Mouse (Mus musculus): ENCODE results near the gene Mthfs.
"Not testable (repeated sequence)": the region's sequence is repeated elsewhere in the genome, so short reads cannot be mapped to it uniquely, and the experiment has no call there.

Mthfs gene

GRCm38 (mm10) chr9:89210353-89211064, at the start of gene Mthfs:
Gene Mthfs (plus strand): TSS chr9:89210676.
- not testable (repeated sequence) for DNase-seq (ENCODE audit: low read depth)

- DNase-seq (ENCODE audit: low read depth) = not testable (repeated sequence)
Measured at GRCm38 (mm10) chr9:89172539-89172938, 37.9 kb upstream of the Mthfs start.

- not testable (repeated sequence) for DNase-seq (ENCODE audit: low read depth)
Measured at GRCm38 (mm10) chr9:89178833-89179232, 31.6 kb upstream of the Mthfs start.

- not testable (repeated sequence) for DNase-seq (ENCODE audit: low read depth)
Measured at GRCm38 (mm10) chr9:89179469-89179868, 31.0 kb upstream of the Mthfs start.

- DNase-seq (ENCODE audit: low read depth) = not testable (repeated sequence)
Measured at GRCm38 (mm10) chr9:89187006-89187405, 23.5 kb upstream of the Mthfs start.

- not testable (repeated sequence) for DNase-seq (ENCODE audit: low read depth)
Measured at GRCm38 (mm10) chr9:89195483-89195882, 15.0 kb upstream of the Mthfs start.

GRCm38 (mm10) chr9:89197509-89197908, 13.0 kb upstream of the Mthfs start:
- DNase-seq (ENCODE audit: low read depth) = not testable (repeated sequence)

- not testable (repeated sequence) for DNase-seq (ENCODE audit: low read depth)
Measured at GRCm38 (mm10) chr9:89198349-89198748, 12.1 kb upstream of the Mthfs start.

- DNase-seq (ENCODE audit: low read depth) = not testable (repeated sequence)
Measured at GRCm38 (mm10) chr9:89198969-89199416, 11.5 kb upstream of the Mthfs start, which contains the start of the genes Bcl2a1b and Gm29094. Gene Bcl2a1b (plus strand): TSS chr9:89199209. Gene Gm29094 (plus strand): TSS chr9:89199379.

GRCm38 (mm10) chr9:89202256-89202655, 8.2 kb upstream of the Mthfs start:
- not testable (repeated sequence) for DNase-seq (ENCODE audit: low read depth)

- DNase-seq (ENCODE audit: low read depth) = not testable (repeated sequence)
Measured at GRCm38 (mm10) chr9:89208939-89209338, 1.5 kb upstream of the Mthfs start.

GRCm38 (mm10) chr9:89211065-89211858, 786 bp downstream of the Mthfs start:
- not testable (repeated sequence) for DNase-seq (ENCODE audit: low read depth)

GRCm38 (mm10) chr9:89212428-89212827, 2.0 kb downstream of the Mthfs start:
- DNase-seq (ENCODE audit: low read depth) = not testable (repeated sequence)

GRCm38 (mm10) chr9:89218174-89218573, 7.7 kb downstream of the Mthfs start:
- not testable (repeated sequence) for DNase-seq (ENCODE audit: low read depth)

- DNase-seq (ENCODE audit: low read depth) = not testable (repeated sequence)
Measured at GRCm38 (mm10) chr9:89219668-89220067, 9.2 kb downstream of the Mthfs start.

GRCm38 (mm10) chr9:89220704-89221287, 10.3 kb downstream of the Mthfs start:
- DNase-seq (ENCODE audit: low read depth) = not testable (repeated sequence)

- no peak for DNase-seq (ENCODE audit: low read depth)
Measured at GRCm38 (mm10) chr9:89226071-89226470, 15.6 kb downstream of the Mthfs start.

- DNase-seq (ENCODE audit: low read depth) = no peak
Measured at GRCm38 (mm10) chr9:89228122-89228521, 17.6 kb downstream of the Mthfs start.

- DNase-seq (ENCODE audit: low read depth) = not testable (repeated sequence)
Measured at GRCm38 (mm10) chr9:89230897-89231497, 20.5 kb downstream of the Mthfs start.

GRCm38 (mm10) chr9:89237131-89237530, 26.7 kb downstream of the Mthfs start:
- not testable (repeated sequence) for DNase-seq (ENCODE audit: low read depth)

- DNase-seq (ENCODE audit: low read depth) = not testable (repeated sequence)
Measured at GRCm38 (mm10) chr9:89238976-89239505, 28.6 kb downstream of the Mthfs start.
